Mouse (Mus musculus) ES-E14 (cell line): ENCODE measurements around the gene Mmd2. TPM values are rescaled to one million over a fixed set of nuclear protein-coding genes. Genes with fewer than 3 reads are reported as not detected.

Experiments
- DNase-seq: peaks from one replicate; pipeline ENCODE4 v3.0.0-alpha.2; 2013; ENCODE audit warnings: low read depth, low spot score
- H3K27ac ChIP-seq: 2 replicates; pipeline ENCODE4 v1.5.1; 2012; ENCODE audit warnings: low read depth, mild to moderate bottlenecking, low read length, moderate library complexity, mixed read lengths; ENCODE audit not compliant: poor library complexity, insufficient read depth, severe bottlenecking
- H3K36me3 ChIP-seq: 2 replicates; pipeline ENCODE4 v1.6.1; 2012; ENCODE audit warnings: mild to moderate bottlenecking, low read length, moderate library complexity, mixed read lengths; ENCODE audit not compliant: control insufficient read depth, poor library complexity, insufficient read depth, severe bottlenecking
- H3K4me1 ChIP-seq, 2 experiments: fragments of 150-350 bp in 1 of 2; sonication (generic) in 1 of 2; 2 replicates each; pipeline ENCODE4 v1.6.1; 2012; ENCODE audit warnings: low read length in 2 of 2, mild to moderate bottlenecking in 1 of 2, mixed read lengths in 1 of 2; ENCODE audit not compliant: control insufficient read depth in 2 of 2, insufficient read depth in 2 of 2, poor library complexity in 1 of 2
- H3K4me3 ChIP-seq, 2 experiments: fragments of 150-350 bp in 1 of 2; sonication (generic) in 1 of 2; 2 replicates each; pipeline ENCODE4 v1.5.1; 2012; ENCODE audit warnings: low read length in 2 of 2, low read depth in 1 of 2, mild to moderate bottlenecking in 1 of 2, mixed read lengths in 1 of 2; ENCODE audit not compliant: insufficient read depth in 1 of 2, poor library complexity in 1 of 2, severe bottlenecking in 1 of 2
- H3K9ac ChIP-seq: 2 replicates; pipeline ENCODE4 v1.6.1; 2012; ENCODE audit warnings: low read depth, mild to moderate bottlenecking, low read length, mixed read lengths; ENCODE audit not compliant: poor library complexity, insufficient read depth, severe bottlenecking
- H3K9me3 ChIP-seq: fragments of 150-350 bp; sonication (generic); 2 replicates; pipeline ENCODE4 v1.6.1; 2012; ENCODE audit warnings: low read depth, mild to moderate bottlenecking, low read length; ENCODE audit not compliant: control insufficient read depth, insufficient read depth
- CHD2 ChIP-seq: IDR thresholded peaks from 2 replicates; pipeline ENCODE4 v1.6.1; 2014; ENCODE audit warnings: mild to moderate bottlenecking, low read depth, low read length, inconsistent platforms
- HCFC1 ChIP-seq: IDR thresholded peaks from 2 replicates; pipeline ENCODE4 v1.6.1; 2012; ENCODE audit warnings: low read length, inconsistent platforms, borderline replicate concordance; ENCODE audit not compliant: insufficient read depth
- MAFK ChIP-seq: IDR thresholded peaks from 2 replicates; pipeline ENCODE4 v1.6.1; 2014; ENCODE audit warnings: mild to moderate bottlenecking, low read depth, low read length, inconsistent platforms; ENCODE audit not compliant: insufficient read depth
- ZC3H11A ChIP-seq: IDR thresholded peaks from 2 replicates; pipeline ENCODE4 v1.6.1; 2012; ENCODE audit warnings: low read depth, mild to moderate bottlenecking, inconsistent platforms, low read length, borderline replicate concordance
- ZNF384 ChIP-seq: IDR thresholded peaks from 2 replicates; pipeline ENCODE4 v1.6.1; 2012; ENCODE audit warnings: low read depth, low read length, inconsistent platforms
- in situ Hi-C, 2 experiments: fragments of 600-800 bp; cut with MboI; formaldehyde crosslinking; loops; one replicate each; pipeline ENCODE4 v1.15.1; 2025; ENCODE audit warnings: low sequenced_read_pairs in 2 of 2, inconsistent platforms in 1 of 2; ENCODE audit not compliant: unreplicated experiment in 2 of 2
- total RNA-seq: library from RNA; depleted of rRNA; stranded (reverse); fragments of 300-350 nt; gene quantifications from 2 replicates; pipeline ENCODE4 v1.2.3, GENCODE M21; 2012

Mmd2 gene
- total RNA-seq, 1 experiment = 2.2 TPM

- no peaks in the 10 kb centered on the region for H3K36me3 ChIP-seq
- in situ Hi-C loops = no loop called here
- H3K27ac ChIP-seq = no peak overlapping the region
- TF ChIP-seq MAFK = no peak
- no peak for TF ChIP-seq CHD2
- TF ChIP-seq HCFC1 = no peak
- no peak for TF ChIP-seq ZC3H11A
- TF ChIP-seq ZNF384 = no peak
- H3K4me1 ChIP-seq = no peaks in the 10 kb centered on the region
- DNase-seq = no peak
- no peaks in the 10 kb centered on the region for H3K9me3 ChIP-seq
- H3K4me3 ChIP-seq = no peak overlapping the region
- no peak overlapping the region for H3K9ac ChIP-seq
These were observed 3.3 kb downstream of the Mmd2 start for GRCm38 (mm10) chr5:142605288-142605687.

DNA sequence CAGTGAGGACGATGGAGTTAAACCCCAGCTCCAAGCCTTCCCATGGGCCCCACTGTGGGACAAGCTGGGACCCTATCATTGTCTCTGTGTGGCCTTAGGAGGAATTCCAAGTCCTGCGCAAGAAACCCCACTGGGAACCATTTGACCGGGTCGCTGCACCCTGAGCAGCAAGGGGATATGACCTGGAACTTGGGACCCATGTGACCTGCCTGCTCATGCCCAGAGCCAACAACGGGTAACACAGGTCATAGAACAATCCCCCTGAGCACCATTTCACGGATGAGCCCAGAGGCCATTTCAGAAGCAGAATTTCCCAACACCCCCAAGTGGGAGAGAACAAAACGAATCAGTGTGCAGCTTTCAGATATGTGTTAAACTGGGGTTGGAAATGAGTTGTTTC lies 4.2 kb downstream of the Mmd2 start:
- in situ Hi-C loops = no loop called here
- no peak for TF ChIP-seq ZNF384
- TF ChIP-seq CHD2 = no peak
- TF ChIP-seq MAFK = no peak
- no peak for TF ChIP-seq HCFC1
- TF ChIP-seq ZC3H11A = no peak

DNA sequence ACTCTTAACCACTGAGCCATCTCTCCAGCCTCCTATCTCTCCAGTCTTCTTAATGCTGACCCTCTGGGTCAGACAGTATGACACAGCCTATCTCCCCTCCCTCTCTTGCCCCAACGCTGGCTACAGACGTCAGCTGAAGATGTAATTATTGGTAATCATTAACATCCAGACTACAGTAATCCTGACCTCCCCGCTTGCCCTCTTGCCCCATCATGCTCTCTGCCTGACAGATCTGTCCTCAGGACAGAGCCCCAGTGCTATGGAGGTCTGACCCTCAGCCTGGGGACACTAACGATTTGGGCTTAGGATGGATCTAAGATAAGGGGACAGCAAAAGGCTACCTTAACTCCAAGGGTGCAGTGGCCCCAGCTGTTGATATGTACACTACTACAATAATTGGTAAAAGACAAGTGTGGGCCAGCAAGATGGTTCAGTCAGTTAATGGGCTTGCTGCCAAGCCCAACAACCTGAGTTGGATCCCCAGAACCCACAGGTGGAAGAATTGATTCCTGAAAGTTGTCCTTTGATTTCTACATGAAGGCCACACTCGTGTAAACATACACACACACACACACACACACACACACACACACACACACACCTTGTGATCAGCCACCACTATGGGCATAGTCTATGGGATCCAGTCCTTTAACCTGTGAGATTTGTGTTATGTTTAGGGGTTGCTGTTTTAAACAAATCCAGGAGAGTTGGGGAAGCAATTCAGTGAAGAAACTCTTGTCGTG lies 10.8 kb downstream of the Mmd2 start:
- no peak overlapping the region for H3K4me3 ChIP-seq
- H3K4me1 ChIP-seq = no peaks in the 10 kb centered on the region
- no peak overlapping the region for H3K27ac ChIP-seq
- H3K36me3 ChIP-seq = no peaks in the 10 kb centered on the region
- TF ChIP-seq HCFC1 = no peak
- TF ChIP-seq ZC3H11A = no peak
- TF ChIP-seq ZNF384 = no peak
- TF ChIP-seq MAFK = no peak
- TF ChIP-seq CHD2 = no peak
- in situ Hi-C loops = no loop called here
- H3K9ac ChIP-seq = no peak overlapping the region
- DNase-seq = no peak
- no peaks in the 10 kb centered on the region for H3K9me3 ChIP-seq

More for the DNA sequence above, 4.2 kb downstream of the Mmd2 start:
- Histone ChIP-seq H3K4me3 (no peak overlapping the region), H3K36me3 (no peaks in the 10 kb centered on the region), H3K9ac (no peak overlapping the region), H3K27ac (no peak overlapping the region), H3K4me1 (no peaks in the 10 kb centered on the region), H3K9me3 (no peaks in the 10 kb centered on the region)
- no peak for DNase-seq

DNA sequence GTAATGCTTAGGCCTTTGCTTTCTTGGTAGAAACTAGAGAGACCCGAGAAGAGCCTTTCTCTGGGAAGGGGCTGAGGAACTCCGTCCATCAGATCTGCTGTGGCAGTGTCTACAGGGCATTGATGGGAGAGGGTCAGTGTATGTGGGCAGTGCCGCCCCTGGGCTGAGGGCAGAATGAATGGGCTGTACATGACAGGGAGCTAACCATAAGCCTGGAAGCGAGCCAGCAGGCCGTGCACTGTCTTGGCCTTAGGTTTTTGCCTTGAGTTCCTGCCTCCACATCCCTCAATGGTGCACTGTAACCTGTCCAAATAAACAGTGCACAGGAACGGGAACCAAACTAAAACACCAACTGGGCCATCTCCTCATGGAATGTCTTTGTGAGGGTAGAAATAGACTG lies 11.9 kb downstream of the Mmd2 start:
- no peak for DNase-seq
- no peaks in the 10 kb centered on the region for H3K36me3 ChIP-seq
- in situ Hi-C loops = no loop called here

More for the DNA sequence above, 11.9 kb downstream of the Mmd2 start:
- Histone ChIP-seq H3K4me1 (no peaks in the 10 kb centered on the region), H3K9me3 (no peaks in the 10 kb centered on the region), H3K9ac (no peak overlapping the region), H3K27ac (no peak overlapping the region), H3K4me3 (no peak overlapping the region)
- TF ChIP-seq HCFC1 (no peak), CHD2 (no peak), ZC3H11A (no peak), ZNF384 (no peak), MAFK (no peak)
